Mouse (Mus musculus) embryonic facial prominence, embryonic 10.5 days (tissue): ENCODE data around the gene Phlda3. TPM values are rescaled to one million over a fixed set of nuclear protein-coding genes. Genes with fewer than 3 reads are reported as not detected.

ENCODE experiments used
- DNase-seq: peaks from one replicate; pipeline ENCODE4 v3.0.0-alpha.2; 2017; ENCODE audit warnings: low spot score
- H3K27ac ChIP-seq: fragments of 300-500 bp; sonication (generic); replicated peaks from 2 replicates; pipeline ENCODE4 v1.5.1; 2016; ENCODE audit warnings: mild to moderate bottlenecking
- H3K27me3 ChIP-seq: fragments of 300-500 bp; sonication (generic); replicated peaks from 2 replicates; pipeline ENCODE4 v1.6.1; 2016; ENCODE audit warnings: low read depth, mild to moderate bottlenecking; ENCODE audit not compliant: poor library complexity, severe bottlenecking
- H3K36me3 ChIP-seq: fragments of 300-500 bp; sonication (generic); replicated peaks from 2 replicates; pipeline ENCODE4 v1.6.1; 2016; ENCODE audit warnings: mild to moderate bottlenecking, moderate library complexity
- H3K4me1 ChIP-seq: fragments of 300-500 bp; sonication (generic); 2 replicates; pipeline ENCODE4 v1.6.1; 2016
- H3K4me3 ChIP-seq: fragments of 300-500 bp; sonication (generic); 2 replicates; pipeline ENCODE4 v1.5.1; 2016; ENCODE audit warnings: mild to moderate bottlenecking, moderate library complexity
- H3K9me3 ChIP-seq: fragments of 300-500 bp; sonication (generic); 2 replicates; pipeline ENCODE4 v1.6.1; 2016; ENCODE audit warnings: mild to moderate bottlenecking
- WGBS: fragments of 180-500 bp; shearing (Covaris S2); methylation state at CpG from one replicate; pipeline ENCODE4 v1.1.7; 2016; 5-methylcytosine and 5-hydroxymethylcytosine counted together
- polyA plus RNA-seq: library from polyadenylated mRNA; unstranded; fragments of >200 nt; fragmentation: Nextera tagmentation; extraction: Ambion mirVana; gene quantifications from 2 replicates; pipeline ENCODE4 v1.2.1, GENCODE M21; 2016

Gene Phlda3
- polyA plus RNA-seq, 1 experiment from 2014 or later = 32.2 TPM

GRCm38 (mm10) chr1:135807546-135807945 lies 41.6 kb downstream of the Phlda3 start:
- H3K36me3 ChIP-seq = no peaks in the 10 kb centered on the region
- peak; percentile 29 for DNase-seq
- no peak overlapping the region for H3K4me3 ChIP-seq
- H3K27me3 ChIP-seq = peaks cover 33% of the 10 kb centered on the region
- no peaks in the 10 kb centered on the region for H3K9me3 ChIP-seq
- 53% methylated on average over 10 of the region's 10 CpGs for WGBS
- H3K27ac ChIP-seq = no peak overlapping the region
- H3K4me1 ChIP-seq = peaks cover 11% of the 10 kb centered on the region; the same call in 1 of the 2 replicates

GRCm38 (mm10) chr1:135810180-135810579 lies 44.3 kb downstream of the Phlda3 start:
- Histone ChIP-seq H3K36me3 (no peaks in the 10 kb centered on the region), H3K27me3 (peaks cover 34% of the 10 kb centered on the region), H3K27ac (no peak overlapping the region), H3K4me3 (no peak overlapping the region), H3K9me3 (no peaks in the 10 kb centered on the region), H3K4me1 (peaks cover 11% of the 10 kb centered on the region; the same call in 1 of the 2 replicates)
- 78% methylated on average over 2 of the region's 2 CpGs for WGBS
- DNase-seq = no peak

- H3K4me1 ChIP-seq = peaks cover 11% of the 10 kb centered on the region; the same call in 1 of the 2 replicates
- no peak overlapping the region for H3K4me3 ChIP-seq
- H3K27me3 ChIP-seq = peaks cover 40% of the 10 kb centered on the region
- 33% methylated on average over 7 of the region's 7 CpGs for WGBS
- H3K9me3 ChIP-seq = no peaks in the 10 kb centered on the region
- no peaks in the 10 kb centered on the region for H3K36me3 ChIP-seq
- H3K27ac ChIP-seq = no peak overlapping the region
- DNase-seq = peak; percentile 88
These were observed 45.2 kb downstream of the Phlda3 start for GRCm38 (mm10) chr1:135811016-135811646.

- Histone ChIP-seq H3K36me3 (no peaks in the 10 kb centered on the region), H3K27ac (no peak overlapping the region), H3K4me3 (no peak overlapping the region), H3K9me3 (no peaks in the 10 kb centered on the region), H3K27me3 (peaks cover 51% of the 10 kb centered on the region), H3K4me1 (peaks cover 10% of the 10 kb centered on the region; the same call in 1 of the 2 replicates)
- 87% methylated on average over 3 of the region's 3 CpGs for WGBS
- DNase-seq = no peak
These were observed 46.3 kb downstream of the Phlda3 start for GRCm38 (mm10) chr1:135812205-135812604.

GRCm38 (mm10) chr1:135812618-135813017 lies 46.7 kb downstream of the Phlda3 start:
- H3K27ac ChIP-seq = no peak overlapping the region
- H3K4me1 ChIP-seq = peaks cover 8% of the 10 kb centered on the region; the same call in 1 of the 2 replicates
- DNase-seq = no peak
- 56% methylated on average over 2 of the region's 2 CpGs for WGBS
- no peaks in the 10 kb centered on the region for H3K9me3 ChIP-seq
- no peaks in the 10 kb centered on the region for H3K36me3 ChIP-seq
- no peak overlapping the region for H3K4me3 ChIP-seq
- peaks cover 55% of the 10 kb centered on the region for H3K27me3 ChIP-seq

GRCm38 (mm10) chr1:135813071-135813470 lies 47.2 kb downstream of the Phlda3 start:
- H3K4me1 ChIP-seq = peaks cover 11% of the 10 kb centered on the region
- no peaks in the 10 kb centered on the region for H3K36me3 ChIP-seq
- no peak overlapping the region for H3K27ac ChIP-seq
- no peak for DNase-seq
- H3K27me3 ChIP-seq = peaks cover 59% of the 10 kb centered on the region
- WGBS = 83% methylated on average over 4 of the region's 4 CpGs
- no peaks in the 10 kb centered on the region for H3K9me3 ChIP-seq
- H3K4me3 ChIP-seq = no peak overlapping the region

GRCm38 (mm10) chr1:135813687-135814395 lies 47.9 kb downstream of the Phlda3 start:
- Histone ChIP-seq H3K4me1 (peaks cover 14% of the 10 kb centered on the region), H3K27ac (no peak overlapping the region), H3K9me3 (no peaks in the 10 kb centered on the region), H3K4me3 (no peak overlapping the region), H3K36me3 (no peaks in the 10 kb centered on the region), H3K27me3 (peaks cover 66% of the 10 kb centered on the region)
- WGBS = 79% methylated on average over 5 of the region's 5 CpGs
- no peak for DNase-seq

GRCm38 (mm10) chr1:135814531-135814930 lies 48.6 kb downstream of the Phlda3 start:
- WGBS = 85% methylated on average over 5 of the region's 5 CpGs
- Histone ChIP-seq H3K4me3 (no peak overlapping the region), H3K4me1 (peaks cover 21% of the 10 kb centered on the region), H3K9me3 (no peaks in the 10 kb centered on the region), H3K27ac (no peak overlapping the region; the same call in 1 of the 2 replicates), H3K36me3 (no peaks in the 10 kb centered on the region), H3K27me3 (peaks cover 66% of the 10 kb centered on the region)
- no peak for DNase-seq

GRCm38 (mm10) chr1:135817595-135817994 lies 51.7 kb downstream of the Phlda3 start:
- Histone ChIP-seq H3K27ac (no peak overlapping the region), H3K4me3 (no peak overlapping the region), H3K4me1 (peaks cover 27% of the 10 kb centered on the region), H3K36me3 (no peaks in the 10 kb centered on the region), H3K9me3 (no peaks in the 10 kb centered on the region), H3K27me3 (peaks cover 85% of the 10 kb centered on the region)
- 56% methylated on average over 4 of the region's 4 CpGs for WGBS
- DNase-seq = no peak

GRCm38 (mm10) chr1:135818481-135819086 lies 52.7 kb downstream of the Phlda3 start, which contains the start of gene Lad1:
Lad1 (plus strand) TSS chr1:135818598.
- no peaks in the 10 kb centered on the region for H3K36me3 ChIP-seq
- under 1% methylated on average over 63 of the region's 63 CpGs for WGBS
- peaks cover 92% of the 10 kb centered on the region for H3K27me3 ChIP-seq
- H3K27ac ChIP-seq = peak within 1 kb of the TSS; percentile 82
- peak; percentile 71 for DNase-seq
- H3K4me1 ChIP-seq = peaks cover 27% of the 10 kb centered on the region
- H3K4me3 ChIP-seq = peak within 1 kb of the TSS; percentile 75
- H3K9me3 ChIP-seq = no peaks in the 10 kb centered on the region
